ENCODE assay signal across 25 mouse cellular contexts in genomic region chr6:37003235-37003634, GRCm38 (mm10).
"Had no signal": no experiment of that assay in that cellular context is flagged by ENCODE, and none has a peak within 500 bp of the region (broad histone marks: within the 10 kb centered on the region; RNA-seq: fewer than 3 reads in every experiment).

No protein-coding gene starts in this region.

- H3K9me3 ChIP-seq: kidney, embryonic 15.5 days; limb, embryonic 12.5 days; limb, embryonic 15.5 days; midbrain, embryonic 12.5 days; neural tube, embryonic 12.5 days; stomach, embryonic 15.5 days had no signal

- H3K9ac ChIP-seq: kidney, embryonic 15.5 days; limb, embryonic 12.5 days; limb, embryonic 15.5 days; liver, embryonic 14.5 days; liver, postnatal 0 days; lung, embryonic 14.5 days; midbrain, embryonic 12.5 days; neural tube, embryonic 12.5 days; stomach, embryonic 15.5 days had no signal

- H3K27ac ChIP-seq: kidney, embryonic 15.5 days; left cerebral cortex, adult 2 months; limb, embryonic 12.5 days; limb, embryonic 15.5 days; liver, embryonic 14.5 days; macrophage; midbrain, embryonic 12.5 days; neural tube, embryonic 12.5 days; stomach, embryonic 15.5 days had no signal

- H3K4me3 ChIP-seq: kidney, embryonic 15.5 days; left cerebral cortex, adult 2 months; limb, embryonic 12.5 days; limb, embryonic 15.5 days; midbrain, embryonic 12.5 days; neural tube, embryonic 12.5 days; stomach, embryonic 15.5 days had no signal

- DNase-seq: kidney, adult 11 months; kidney, adult 8-10 months; kidney, postnatal 10 days; kidney, postnatal 36 days; layer of hippocampus, postnatal 36 days; left cerebral cortex, postnatal 4 days; liver, postnatal 0 days; lung, embryonic 14.5 days; right cerebral cortex, adult 18-20 months; right cerebral cortex, postnatal 14 days; right cerebral cortex, postnatal 4 days; spleen, adult 18-20 months; thymus, postnatal 25 days had no signal

- H3K4me1 ChIP-seq: limb, embryonic 12.5 days; limb, embryonic 15.5 days; midbrain, embryonic 12.5 days; neural tube, embryonic 12.5 days; stomach, embryonic 15.5 days had no signal

- H3K36me3 ChIP-seq: kidney, embryonic 15.5 days; limb, embryonic 12.5 days; limb, embryonic 15.5 days; midbrain, embryonic 12.5 days; neural tube, embryonic 12.5 days; stomach, embryonic 15.5 days had no signal

- ATAC-seq: liver, postnatal 0 days; lung, postnatal 0 days; midbrain, embryonic 16.5 days had no signal

- H3K4me2 ChIP-seq: kidney, embryonic 15.5 days; limb, embryonic 12.5 days; limb, embryonic 15.5 days; liver, embryonic 11.5 days; lung, embryonic 14.5 days; midbrain, embryonic 12.5 days; neural tube, embryonic 12.5 days; stomach, embryonic 15.5 days had no signal

- H3K27me3 ChIP-seq: kidney, embryonic 15.5 days; limb, embryonic 12.5 days; limb, embryonic 15.5 days; midbrain, embryonic 12.5 days; neural tube, embryonic 12.5 days; stomach, embryonic 15.5 days had no signal
